Mouse (Mus musculus): ENCODE data around the gene Serpini2. TPM values are rescaled to one million over a fixed set of nuclear protein-coding genes. Genes with fewer than 3 reads are reported as not detected.
"Not testable (repeated sequence)": the region's sequence is repeated elsewhere in the genome, so short reads cannot be mapped to it uniquely, and the experiment has no call there.

Serpini2 gene
- total RNA-seq (2022), result not detected

DNA sequence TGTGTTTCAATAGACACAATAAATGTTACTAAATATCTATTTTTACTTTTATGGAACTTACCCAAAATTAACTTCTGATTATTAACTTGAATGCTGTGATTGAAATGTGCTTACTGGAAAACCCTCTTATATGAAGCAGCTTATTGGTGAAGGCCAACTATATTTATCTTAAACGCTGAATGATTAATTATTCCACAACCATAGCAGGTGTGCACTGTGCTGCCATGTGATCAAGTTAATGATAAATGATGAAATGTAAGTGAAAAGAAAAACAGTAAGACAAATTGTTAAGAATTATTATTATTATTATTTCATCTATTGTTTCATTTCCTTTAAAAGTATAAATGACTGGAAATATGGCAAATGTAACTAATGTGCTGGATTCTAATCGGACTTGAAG, at the start of gene Serpini2:
Gene Serpini2 (minus strand): TSS at position 101 of the 400 bp plus-strand sequence.
- DNase-seq (ENCODE audit: low spot score in 2 of 2), result no peak

DNA sequence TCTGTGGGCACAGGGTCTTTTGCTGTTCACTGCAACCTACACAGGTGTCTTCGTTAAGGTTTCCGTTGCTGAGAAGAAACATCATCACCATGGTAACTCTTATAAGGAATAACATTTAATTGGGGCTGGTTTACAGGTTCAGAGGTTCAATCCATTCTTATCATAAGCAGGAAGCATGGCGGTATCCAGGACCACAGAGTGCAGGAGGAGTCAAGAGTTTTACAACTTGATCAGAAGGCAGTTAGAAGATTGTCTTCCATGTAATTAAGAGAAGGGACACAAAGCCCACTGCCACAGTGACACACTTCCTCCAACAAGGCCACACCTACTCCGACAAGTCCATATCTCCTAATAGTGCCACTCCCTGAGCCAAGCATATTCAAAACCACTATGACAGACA, 39.0 kb upstream of the Serpini2 start:
- DNase-seq (ENCODE audit: low spot score in 2 of 2), result no peak

GRCm38 (mm10) chr3:75308228-75308627, 38.4 kb upstream of the Serpini2 start:
- DNase-seq (ENCODE audit: low spot score in 2 of 2), result no peak

- DNase-seq (ENCODE audit: low spot score in 2 of 2), result no peak
Observed at GRCm38 (mm10) chr3:75305584-75305983, 35.7 kb upstream of the Serpini2 start.

GRCm38 (mm10) chr3:75304621-75305020, 34.7 kb upstream of the Serpini2 start:
- DNase-seq (ENCODE audit: low spot score in 2 of 2), result no peak

DNA sequence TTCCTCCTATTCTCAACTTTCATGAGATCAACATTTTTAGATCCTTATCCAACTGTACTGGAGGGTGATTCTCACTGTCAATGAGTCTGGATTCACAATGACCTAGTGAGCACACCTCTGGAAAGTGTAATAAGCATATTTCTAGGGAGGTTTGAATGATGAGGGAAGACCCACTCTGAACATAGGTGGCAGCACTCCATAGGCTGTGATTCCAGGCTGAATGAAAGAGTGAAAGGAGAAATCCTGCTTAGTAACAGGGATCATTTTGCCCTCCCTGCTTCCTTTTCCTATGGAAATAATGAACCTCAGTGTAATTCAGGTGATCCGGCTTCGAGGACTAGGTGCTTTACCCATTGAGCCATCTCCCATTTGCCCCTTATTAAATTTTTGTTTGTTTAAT, 31.2 kb upstream of the Serpini2 start:
- no peak for DNase-seq (ENCODE audit: low spot score in 2 of 2)

DNA sequence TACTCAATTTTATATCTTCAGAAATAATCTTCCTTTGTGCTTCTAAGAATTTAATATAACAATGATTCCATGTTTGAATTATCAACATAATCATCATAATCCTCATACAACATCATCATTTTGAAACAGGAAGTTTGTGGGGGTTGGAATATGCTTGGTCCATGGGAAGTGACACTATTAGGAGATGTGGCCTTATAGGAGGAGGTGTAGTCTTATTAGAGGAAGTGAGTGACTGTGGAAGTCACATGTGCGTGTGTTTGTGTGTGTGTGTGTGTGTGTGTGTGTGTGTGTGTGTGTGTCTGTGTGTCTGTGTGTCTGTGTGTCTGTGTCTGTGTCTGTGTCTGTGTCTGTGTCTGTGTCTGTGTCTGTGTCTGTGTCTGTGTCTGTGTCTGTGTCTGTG, 29.6 kb upstream of the Serpini2 start:
- DNase-seq (ENCODE audit: low spot score in 2 of 2), result not testable (repeated sequence)

DNA sequence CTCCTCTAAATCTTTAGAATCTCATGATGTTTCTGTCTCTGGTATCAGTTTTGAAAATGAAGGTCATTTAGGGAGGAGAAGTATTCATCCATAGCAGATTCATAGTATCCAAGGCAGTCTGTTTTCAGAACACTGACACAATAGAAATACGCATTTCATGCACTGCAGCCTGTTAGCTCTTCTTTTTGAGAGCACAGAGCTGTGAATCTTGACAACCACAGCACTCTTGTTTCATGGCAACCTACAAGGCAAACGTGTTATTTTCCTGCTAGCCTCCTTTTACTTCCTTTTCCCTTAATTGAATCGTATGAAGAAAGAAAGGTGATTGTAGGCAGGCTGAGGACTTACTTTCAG, 27.9 kb upstream of the Serpini2 start:
- no peak for DNase-seq (ENCODE audit: low spot score in 2 of 2)

- DNase-seq (ENCODE audit: low spot score in 2 of 2), result no peak
Observed at GRCm38 (mm10) chr3:75297026-75297757, 27.3 kb upstream of the Serpini2 start.

GRCm38 (mm10) chr3:75293243-75293642, 23.4 kb upstream of the Serpini2 start:
- no peak for DNase-seq (ENCODE audit: low spot score in 2 of 2)

DNA sequence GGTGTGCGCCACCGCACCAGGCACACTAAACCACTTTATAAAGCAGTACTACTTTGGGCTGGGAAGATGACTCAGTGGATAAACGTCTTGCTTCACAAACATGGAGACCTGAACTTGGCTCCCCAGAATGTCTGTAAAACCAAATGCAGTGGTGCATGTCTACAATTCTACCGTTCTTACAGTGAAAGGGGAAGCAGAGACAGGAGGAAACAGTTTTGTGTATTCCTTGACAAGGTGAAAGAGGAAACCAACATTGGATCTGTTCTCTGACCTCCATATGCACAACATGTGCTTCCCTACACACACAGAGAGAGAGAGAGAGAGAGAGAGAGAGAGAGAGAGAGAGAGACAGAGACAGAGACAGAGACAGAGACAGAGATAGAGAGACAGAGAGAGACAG, 7.6 kb upstream of the Serpini2 start:
- DNase-seq (ENCODE audit: low spot score in 2 of 2), result no peak

DNA sequence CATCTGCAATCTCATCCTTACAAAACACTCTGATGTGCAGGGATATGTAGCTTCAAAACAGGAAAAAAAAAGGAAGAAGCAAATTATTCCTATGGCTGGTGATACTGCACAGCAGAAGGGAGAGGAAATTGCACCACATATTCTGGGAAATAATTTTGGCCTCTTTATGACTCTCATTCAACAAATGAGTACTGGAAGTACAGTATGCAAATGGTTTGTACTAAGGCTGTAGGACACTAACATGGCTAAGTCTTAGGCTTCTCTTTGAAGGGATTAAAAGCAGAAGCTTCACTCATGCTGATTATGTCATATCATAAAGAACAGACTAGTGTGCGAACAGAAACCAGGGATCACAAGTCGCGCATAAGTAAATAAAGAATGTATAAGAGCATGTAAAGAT, 6.6 kb upstream of the Serpini2 start:
- DNase-seq (ENCODE audit: low spot score in 2 of 2), result no peak

GRCm38 (mm10) chr3:75275127-75275526, 5.2 kb upstream of the Serpini2 start:
- no peak for DNase-seq (ENCODE audit: low spot score in 2 of 2)

GRCm38 (mm10) chr3:75259356-75259755, 10.5 kb downstream of the Serpini2 start:
- no peak for DNase-seq (ENCODE audit: low spot score in 2 of 2)

DNA sequence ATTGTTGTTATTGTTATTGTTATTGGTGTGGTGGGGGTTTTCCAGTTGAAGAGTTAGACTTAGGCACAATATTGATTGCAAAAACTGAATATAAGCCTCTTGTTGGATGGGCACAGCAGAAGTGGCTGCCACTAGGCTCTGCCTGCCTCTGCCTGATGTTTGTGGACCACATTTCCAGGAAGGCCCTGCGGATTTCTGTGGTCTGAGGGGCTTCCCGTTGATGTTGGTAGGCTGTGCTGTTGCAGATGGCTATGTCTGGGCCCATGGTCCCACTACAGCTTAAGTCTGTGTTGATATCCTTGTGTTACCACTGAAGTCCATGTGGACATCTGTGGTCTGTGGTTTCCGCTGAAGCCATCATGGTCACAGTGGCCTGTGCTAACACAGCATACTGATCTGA, 50.2 kb downstream of the Serpini2 start:
- no peak for DNase-seq (ENCODE audit: low spot score in 2 of 2)

GRCm38 (mm10) chr3:75219211-75219610, 50.7 kb downstream of the Serpini2 start:
- peak; percentile 23 to 61 for DNase-seq (ENCODE audit: low spot score in 2 of 2)

DNA sequence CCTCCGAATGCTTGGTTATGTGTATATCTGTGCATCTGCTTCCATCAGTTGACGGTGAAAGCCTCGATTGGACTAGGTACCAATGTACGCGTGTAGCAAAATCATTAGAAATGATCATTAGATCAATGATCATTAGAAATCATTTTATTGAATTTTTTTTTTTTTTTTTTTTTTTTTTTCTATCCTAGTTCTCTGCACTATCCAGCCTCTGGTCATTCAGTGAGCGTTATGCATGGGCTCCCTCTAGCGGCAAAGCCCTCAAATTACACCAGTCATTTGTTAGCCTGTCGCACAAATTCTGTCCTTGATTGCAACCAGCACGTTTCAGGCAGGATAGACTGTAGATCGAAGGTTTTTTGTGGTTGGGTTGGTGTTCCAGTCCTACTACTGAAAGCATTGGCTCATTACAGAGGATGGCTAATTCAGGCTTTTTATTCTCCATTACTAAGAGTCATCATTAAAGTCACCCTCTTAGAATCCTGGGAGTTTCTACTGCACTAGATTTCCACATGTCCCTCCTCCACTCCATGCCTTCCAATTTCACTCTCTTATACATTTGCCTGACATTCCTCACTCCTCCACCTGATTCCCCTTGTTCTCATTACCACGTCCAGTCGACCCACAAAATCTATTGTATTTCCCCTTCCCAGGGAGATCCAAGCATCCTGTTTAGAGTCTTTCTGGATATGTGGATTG, 66.9 kb downstream of the Serpini2 start:
- DNase-seq (ENCODE audit: low spot score in 2 of 2), result peak in 1 of 2 experiments; percentile 53

Other genes with a start within 250 kb of the Serpini2 start
- 1 to 10 TPM; 1.5 to 7.5 (median 4.0) TPM for gene Zbbx, start 105.0 kb downstream of the Serpini2 start, total RNA-seq (2022)
- gene Wdr49, start 212.1 kb upstream of the Serpini2 start, total RNA-seq (2022), result 1 to 10 TPM; 1.0 to 1.8 (median 1.1) TPM

Measured in layer of hippocampus, adult 8-10 months (tissue).